Mouse (Mus musculus): ENCODE results near the gene Psme3. TPM values are rescaled to one million over a fixed set of nuclear protein-coding genes. Genes with fewer than 3 reads are reported as not detected.

Gene Psme3
- total RNA-seq (2015; ENCODE audit: low replicate concordance) (425 and 456 TPM in 2 replicates), total RNA-seq (2017; ENCODE audit: low replicate concordance) (261 and 313 TPM in 2 replicates)

- peak; percentile 87 for ATAC-seq (replicated peaks; ENCODE audit: low FRiP score, poor library complexity, severe bottlenecking)
Measured at GRCm38 (mm10) chr11:101315665-101316500, at the start of gene Psme3. Psme3 (plus strand) TSS chr11:101316213.

- no peak for ATAC-seq (replicated peaks; ENCODE audit: low FRiP score, poor library complexity, severe bottlenecking)
Measured at GRCm38 (mm10) chr11:101269577-101270116, 46.4 kb upstream of the Psme3 start.

GRCm38 (mm10) chr11:101272446-101272845 is 43.6 kb upstream of the Psme3 start:
- ATAC-seq (replicated peaks; ENCODE audit: low FRiP score, poor library complexity, severe bottlenecking): no peak

- ATAC-seq (replicated peaks; ENCODE audit: low FRiP score, poor library complexity, severe bottlenecking): no peak
Measured at GRCm38 (mm10) chr11:101275309-101275708, 40.7 kb upstream of the Psme3 start.

- no peak for ATAC-seq (replicated peaks; ENCODE audit: low FRiP score, poor library complexity, severe bottlenecking)
Measured at GRCm38 (mm10) chr11:101276319-101277070, 39.5 kb upstream of the Psme3 start.

GRCm38 (mm10) chr11:101277381-101278222 is 38.4 kb upstream of the Psme3 start:
- ATAC-seq (replicated peaks; ENCODE audit: low FRiP score, poor library complexity, severe bottlenecking): no peak

GRCm38 (mm10) chr11:101278223-101279192 is 37.5 kb upstream of the Psme3 start, which contains the start of the genes Cntd1 and Coa3:
Cntd1 (plus strand) TSS chr11:101279012.
Coa3 (minus strand) TSS chr11:101279114.
- peak; percentile 97 for ATAC-seq (replicated peaks; ENCODE audit: low FRiP score, poor library complexity, severe bottlenecking)

GRCm38 (mm10) chr11:101279193-101279569 is 36.8 kb upstream of the Psme3 start:
- ATAC-seq (replicated peaks; ENCODE audit: low FRiP score, poor library complexity, severe bottlenecking): peak; percentile 72

GRCm38 (mm10) chr11:101280837-101281236 is 35.2 kb upstream of the Psme3 start:
- no peak for ATAC-seq (replicated peaks; ENCODE audit: low FRiP score, poor library complexity, severe bottlenecking)

GRCm38 (mm10) chr11:101282896-101283295 is 33.1 kb upstream of the Psme3 start:
- no peak for ATAC-seq (replicated peaks; ENCODE audit: low FRiP score, poor library complexity, severe bottlenecking)

GRCm38 (mm10) chr11:101283805-101284204 is 32.2 kb upstream of the Psme3 start:
- no peak for ATAC-seq (replicated peaks; ENCODE audit: low FRiP score, poor library complexity, severe bottlenecking)

- no peak for ATAC-seq (replicated peaks; ENCODE audit: low FRiP score, poor library complexity, severe bottlenecking)
Measured at GRCm38 (mm10) chr11:101287306-101287705, 28.7 kb upstream of the Psme3 start.

GRCm38 (mm10) chr11:101291231-101291630 is 24.8 kb upstream of the Psme3 start:
- ATAC-seq (replicated peaks; ENCODE audit: low FRiP score, poor library complexity, severe bottlenecking): no peak

GRCm38 (mm10) chr11:101295191-101295590 is 20.8 kb upstream of the Psme3 start:
- no peak for ATAC-seq (replicated peaks; ENCODE audit: low FRiP score, poor library complexity, severe bottlenecking)

GRCm38 (mm10) chr11:101300881-101301280 is 15.1 kb upstream of the Psme3 start:
- ATAC-seq (replicated peaks; ENCODE audit: low FRiP score, poor library complexity, severe bottlenecking): 0 out of 2 replicates have a peak, but pooled peaks have one; percentile 45

- peak; percentile 48 for ATAC-seq (replicated peaks; ENCODE audit: low FRiP score, poor library complexity, severe bottlenecking)
Measured at GRCm38 (mm10) chr11:101301299-101302003, 14.6 kb upstream of the Psme3 start.

- peak; percentile 94 for ATAC-seq (replicated peaks; ENCODE audit: low FRiP score, poor library complexity, severe bottlenecking)
Measured at GRCm38 (mm10) chr11:101302004-101302798, 13.8 kb upstream of the Psme3 start, which contains the start of gene Becn1. Becn1 (minus strand) TSS chr11:101302286.

Data from erythroid progenitor cell, adult 5-6 weeks (primary cell).